Mouse (Mus musculus): Measurements from ENCODE around the gene Yaf2.

- TF ChIP-seq MAZ (IDR thresholded peaks at IDR 0.05; ENCODE audit: low read depth, low read length) (no peak), TAL1 (IDR thresholded peaks at IDR 0.05; ENCODE audit: low read length) (no peak), KAT2A (conservative IDR thresholded peaks at IDR 0.05; ENCODE audit: low read depth, low read length) (no peak), MYC (IDR thresholded peaks at IDR 0.05; ENCODE audit: low read depth, low read length) (no peak; the same call in 1 of the 2 replicates), MXI1 (IDR thresholded peaks at IDR 0.05; ENCODE audit: low read depth, low read length) (no peak), CTCF (IDR thresholded peaks at IDR 0.05 in 2 of 3, conservative IDR thresholded peaks at IDR 0.05 in 1 of 3; ENCODE audit: control insufficient read depth in 1 of 3, insufficient read depth in 1 of 3, low read depth in 2 of 3, low read length in 3 of 3, poor library complexity in 1 of 3, severe bottlenecking in 1 of 3) (no peak), MAX (IDR thresholded peaks at IDR 0.05; ENCODE audit: low read length) (no peak), POLR2A (IDR thresholded peaks at IDR 0.05; ENCODE audit: control insufficient read depth in 1 of 2, insufficient read depth in 1 of 2, low read depth in 1 of 2, low read length in 2 of 2, poor library complexity in 1 of 2) (no peak), TCF12 (IDR thresholded peaks at IDR 0.05; ENCODE audit: low read depth, low read length) (no peak), UBTF (IDR thresholded peaks at IDR 0.05; ENCODE audit: borderline replicate concordance, insufficient read depth, low read depth, low read length) (no peak), ZKSCAN1 (IDR thresholded peaks at IDR 0.05; ENCODE audit: low read depth, low read length) (no peak)
Measured at GRCm38 (mm10) chr15:93276276-93276675, 60.5 kb downstream of the Yaf2 start.

All from MEL (cell line).